Mouse (Mus musculus) brain, embryonic 14.5 days (tissue): Measurements from ENCODE around the gene Pde4d. TPM values are rescaled to one million over a fixed set of nuclear protein-coding genes. Genes with fewer than 3 reads are reported as not detected.

ENCODE experiments used
- DNase-seq: peaks from one replicate; pipeline ENCODE4 v3.0.0-alpha.2; 2011; ENCODE audit warnings: low read depth
- CTCF ChIP-seq: fragments of 200-500 bp; IDR thresholded peaks from 2 replicates; pipeline ENCODE4 v1.5.1; 2012; ENCODE audit warnings: inconsistent platforms, mild to moderate bottlenecking, moderate library complexity, borderline replicate concordance; ENCODE audit not compliant: insufficient read depth, insufficient read length; ENCODE audit errors: extremely low read depth
- POLR2A ChIP-seq: fragments of 200-500 bp; IDR thresholded peaks from 2 replicates; pipeline ENCODE4 v1.6.1; 2012; ENCODE audit warnings: mild to moderate bottlenecking, inconsistent platforms, borderline replicate concordance; ENCODE audit not compliant: poor library complexity, insufficient read depth, insufficient read length, severe bottlenecking; ENCODE audit errors: extremely low read depth
- polyA plus RNA-seq: library from polyadenylated mRNA; depleted of rRNA; stranded (reverse); fragments of >200 nt; gene quantifications from 2 replicates; pipeline ENCODE4 v1.2.3, GENCODE M21; 2012

Pde4d gene
- polyA plus RNA-seq, 1 experiment: 34.9 TPM

DNA sequence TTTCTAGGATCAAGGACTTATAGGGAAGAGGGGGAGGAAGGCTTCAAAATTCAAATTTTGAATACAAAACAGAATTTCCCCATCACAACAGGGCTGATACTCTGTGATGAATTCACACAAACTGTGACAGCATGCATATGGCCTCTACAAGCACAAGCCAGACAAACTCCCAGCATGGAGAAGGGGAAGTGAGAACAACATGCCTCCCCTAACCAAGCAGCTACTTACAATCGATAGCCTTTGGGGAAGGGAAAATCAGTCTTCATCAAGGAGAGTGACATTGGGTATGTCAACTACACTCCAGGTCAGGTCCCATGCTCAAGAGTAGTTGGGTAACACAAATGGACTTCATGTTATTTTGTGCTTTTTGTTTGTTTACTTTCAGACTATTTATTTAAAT is 83.1 kb downstream of the Pde4d start:
- TF ChIP-seq POLR2A: no peak
- no peak for TF ChIP-seq CTCF
- no peak for DNase-seq

GRCm38 (mm10) chr13:108536436-108536835 is 86.7 kb downstream of the Pde4d start:
- TF ChIP-seq POLR2A: no peak
- TF ChIP-seq CTCF: no peak
- no peak for DNase-seq

- DNase-seq: no peak
- TF ChIP-seq POLR2A (no peak), CTCF (no peak)
Observed at GRCm38 (mm10) chr13:108536951-108537350, 87.2 kb downstream of the Pde4d start.

DNA sequence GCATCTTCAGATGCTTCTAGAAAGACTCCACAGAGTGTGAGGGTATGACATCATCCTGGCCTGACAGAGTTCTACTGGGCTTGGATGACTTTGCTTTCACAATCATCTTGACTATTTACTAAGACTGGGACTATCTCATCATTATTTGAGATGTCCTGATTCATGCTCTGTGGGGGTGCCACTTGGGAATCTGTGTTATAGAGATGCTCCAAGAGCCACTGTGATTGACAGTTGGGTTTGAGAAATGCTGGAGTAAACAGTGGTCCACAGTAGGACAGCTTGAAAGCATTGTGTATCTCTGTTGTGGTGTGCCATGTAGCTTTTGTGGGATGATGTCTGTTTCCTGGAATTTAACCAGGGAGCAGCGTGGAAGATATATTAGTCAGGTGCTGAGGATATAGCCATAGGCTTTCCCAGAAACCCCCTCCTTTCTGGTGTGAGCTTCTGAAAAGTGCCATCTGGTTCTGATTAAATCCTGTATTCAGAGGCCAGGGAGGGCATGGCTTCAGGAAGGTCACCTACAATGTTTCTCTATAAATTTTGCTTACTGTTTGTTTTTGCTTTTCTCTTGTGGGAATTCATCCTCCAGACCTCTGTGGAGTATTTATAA is 89.1 kb downstream of the Pde4d start:
- TF ChIP-seq POLR2A (no peak), CTCF (no peak)
- DNase-seq: no peak

DNA sequence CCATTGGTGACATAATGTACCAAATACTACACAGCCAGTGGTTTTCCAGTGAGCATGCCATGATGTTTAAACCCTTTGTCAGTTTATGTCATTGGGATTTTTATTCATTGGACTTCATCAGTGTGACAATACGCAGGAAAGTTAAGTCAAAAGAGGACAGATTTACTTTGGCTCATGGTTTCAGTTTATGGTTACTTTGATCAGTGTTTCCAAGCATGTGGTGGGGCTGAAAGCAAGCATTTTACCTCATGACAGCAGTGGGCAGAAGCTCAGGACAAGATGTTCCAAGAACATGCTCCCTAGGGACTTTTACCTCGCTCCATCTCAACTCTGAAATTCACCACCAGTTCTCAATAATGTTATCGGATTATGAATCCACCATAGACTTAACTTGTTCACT is 91.7 kb downstream of the Pde4d start:
- TF ChIP-seq POLR2A (no peak), CTCF (no peak)
- DNase-seq: no peak

DNA sequence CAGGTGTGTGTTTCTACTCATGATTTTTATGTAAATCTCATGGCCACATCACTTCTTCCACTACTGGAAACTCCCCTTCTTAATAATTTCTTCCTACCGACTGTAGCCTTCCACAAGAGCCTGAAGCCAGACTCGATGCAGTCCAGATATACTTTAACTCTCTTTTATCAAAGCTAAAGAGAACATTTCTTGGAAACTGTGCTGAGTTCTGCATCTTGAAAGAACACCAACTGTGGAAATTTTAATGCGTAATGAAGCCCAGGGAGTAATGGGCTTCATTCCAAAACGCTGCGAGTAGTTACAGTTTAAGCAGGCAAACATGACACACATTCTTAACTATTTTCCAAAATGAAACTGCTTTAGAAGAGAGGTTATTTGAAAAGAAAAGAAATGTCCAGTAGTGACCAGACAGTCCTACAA is 92.6 kb downstream of the Pde4d start:
- TF ChIP-seq CTCF (no peak), POLR2A (no peak)
- DNase-seq: peak; percentile 62

- no peak for DNase-seq
- no peak for TF ChIP-seq POLR2A
- no peak for TF ChIP-seq CTCF
Observed at GRCm38 (mm10) chr13:108552288-108552687, 102.5 kb downstream of the Pde4d start.

- TF ChIP-seq POLR2A: no peak
- TF ChIP-seq CTCF: no peak
- no peak for DNase-seq
Observed at GRCm38 (mm10) chr13:108552995-108553394, 103.2 kb downstream of the Pde4d start.

DNA sequence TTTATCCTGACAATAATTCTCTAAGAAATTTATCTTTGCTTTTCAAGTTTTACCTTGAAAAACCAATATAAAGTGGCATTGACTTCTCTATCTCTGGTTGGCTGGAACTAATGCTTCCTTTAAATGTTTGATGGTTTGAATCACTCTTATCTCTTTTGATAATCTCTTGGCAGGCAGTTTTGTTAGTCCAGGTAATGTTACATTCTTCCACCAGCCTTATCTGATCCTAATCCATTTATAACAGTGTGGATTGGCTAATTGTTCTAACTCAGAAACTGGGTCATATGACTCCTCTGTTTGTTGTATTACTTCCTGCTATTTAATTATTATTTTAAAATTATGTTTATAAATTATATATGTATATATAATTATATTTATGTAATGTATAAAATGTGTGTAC is 105.2 kb downstream of the Pde4d start:
- no peak for TF ChIP-seq CTCF

DNA sequence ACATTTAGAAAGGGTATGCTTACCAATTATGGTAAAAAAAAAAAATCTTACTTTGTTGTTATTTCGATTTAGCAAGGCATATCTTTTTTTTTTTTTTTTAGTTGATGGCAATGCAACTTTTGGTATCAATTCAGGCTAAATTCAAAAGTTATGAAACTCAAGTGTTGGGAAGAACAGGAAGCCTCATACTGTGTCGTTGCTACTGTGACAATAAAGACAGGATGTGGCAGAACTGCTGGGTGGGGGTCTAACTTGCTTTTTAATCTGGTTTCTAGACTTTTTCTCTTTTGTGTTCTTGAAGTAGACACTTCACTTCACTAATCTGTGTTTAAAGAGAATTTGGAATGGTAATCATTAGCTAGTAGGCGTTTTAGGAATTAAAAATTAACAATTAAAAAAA is 147.2 kb downstream of the Pde4d start:
- no peak for DNase-seq

More for the DNA sequence above, 105.2 kb downstream of the Pde4d start:
- DNase-seq: no peak

GRCm38 (mm10) chr13:108598673-108599072 is 148.9 kb downstream of the Pde4d start:
- no peak for DNase-seq
- TF ChIP-seq POLR2A (no peak), CTCF (no peak)

More for the DNA sequence above, 147.2 kb downstream of the Pde4d start:
- no peak for TF ChIP-seq POLR2A

GRCm38 (mm10) chr13:108599186-108599900 is 149.6 kb downstream of the Pde4d start:
- TF ChIP-seq CTCF (no peak), POLR2A (no peak)
- peak; percentile 71 for DNase-seq
